Mouse (Mus musculus): Measurements from ENCODE around the gene Fbxl16. TPM values are rescaled to one million over a fixed set of nuclear protein-coding genes. Genes with fewer than 3 reads are reported as not detected.
A peak's percentile ranks its signal among the peaks of the same experiment; 100 is the strongest.

Fbxl16 gene
- not detected in 2 replicates for total RNA-seq (2017)

DNA sequence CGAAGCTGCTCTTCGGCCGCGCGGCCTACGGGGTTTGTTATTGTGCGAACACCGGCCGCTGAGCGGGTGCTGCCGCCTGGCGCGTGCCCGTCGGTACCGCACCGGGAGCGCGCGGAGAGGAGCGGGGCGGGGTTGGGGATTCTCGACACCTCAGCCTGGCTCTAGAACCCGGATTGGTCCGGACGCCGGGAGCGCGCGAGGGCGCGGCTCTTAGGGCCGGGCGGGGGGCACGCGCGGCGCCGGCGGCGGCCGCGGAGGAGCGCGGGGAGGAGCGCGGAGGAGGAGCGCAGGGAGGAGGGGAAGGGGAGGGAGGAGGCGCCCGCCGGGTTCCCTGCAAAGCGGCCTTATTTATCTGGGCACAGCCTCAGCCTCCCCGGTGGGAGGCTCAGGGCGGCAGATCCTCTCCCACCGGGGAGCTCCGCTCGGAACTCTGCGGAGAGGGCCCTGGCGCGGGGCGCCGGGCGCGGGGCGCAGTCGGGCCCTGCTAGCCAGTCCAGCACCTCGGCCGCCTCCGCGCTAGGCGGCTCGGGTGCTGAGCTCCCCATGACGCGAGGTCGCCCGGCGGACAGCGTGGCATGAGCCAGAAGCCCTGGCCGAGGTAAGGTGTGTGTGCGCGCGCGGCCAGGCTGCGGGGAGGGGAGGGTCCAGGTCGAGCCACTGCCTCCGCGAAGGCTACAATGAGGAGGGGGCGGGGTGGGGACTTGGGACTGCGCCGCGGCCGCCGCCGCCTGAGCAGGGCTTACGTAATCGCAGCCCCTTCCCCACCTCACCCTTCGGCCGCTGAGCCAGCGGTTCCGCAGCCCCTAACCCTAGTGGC is at the start of gene Fbxl16:
Gene Fbxl16, plus strand, starts transcription at position 297 of the 817 bp plus-strand sequence.
- ATAC-seq (ENCODE audit: extremely low read depth, insufficient number of reproducible peaks, low FRiP score, poor library complexity, severe bottlenecking), result no peak

DNA sequence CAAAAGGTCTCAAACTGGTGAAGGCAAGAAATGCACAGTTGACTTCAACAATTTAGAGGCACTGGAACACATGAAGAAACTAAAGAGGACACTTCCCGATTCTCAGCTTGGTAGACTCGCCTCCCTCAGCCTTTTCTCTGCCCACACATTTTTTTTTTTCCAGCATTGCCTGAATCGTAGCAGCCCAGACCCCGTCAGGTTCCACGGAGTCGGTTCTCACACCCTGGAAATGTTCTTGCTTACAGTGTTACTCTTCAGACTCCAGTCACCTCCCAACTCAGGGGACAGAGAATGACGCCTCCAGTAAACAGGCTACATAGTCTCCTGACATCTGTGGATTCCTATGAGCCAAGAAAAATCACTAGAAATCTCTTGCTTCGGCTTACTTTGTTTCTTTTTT is 48.7 kb upstream of the Fbxl16 start:
- ATAC-seq (ENCODE audit: extremely low read depth, insufficient number of reproducible peaks, low FRiP score, poor library complexity, severe bottlenecking), result no peak

DNA sequence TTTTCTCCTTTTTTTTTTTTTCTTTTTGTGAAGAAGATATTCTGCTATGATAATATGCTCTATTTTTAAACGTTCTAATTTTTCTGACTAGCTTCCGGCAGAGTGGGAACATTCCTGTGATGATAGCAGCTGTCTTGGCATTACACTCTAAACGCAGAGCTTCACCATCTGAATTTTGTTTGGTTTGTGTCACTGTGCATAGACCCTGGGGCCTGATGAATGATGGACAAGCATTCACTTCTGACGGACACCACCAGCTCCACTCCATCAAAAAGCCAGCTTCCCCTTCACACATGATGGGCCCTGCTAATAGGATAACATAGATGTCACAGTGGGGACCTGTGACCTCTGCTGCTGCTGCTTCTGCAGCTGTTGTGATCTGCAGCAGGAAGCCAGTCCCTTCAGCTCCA is 47.3 kb upstream of the Fbxl16 start:
- no peak for ATAC-seq (ENCODE audit: extremely low read depth, insufficient number of reproducible peaks, low FRiP score, poor library complexity, severe bottlenecking)

DNA sequence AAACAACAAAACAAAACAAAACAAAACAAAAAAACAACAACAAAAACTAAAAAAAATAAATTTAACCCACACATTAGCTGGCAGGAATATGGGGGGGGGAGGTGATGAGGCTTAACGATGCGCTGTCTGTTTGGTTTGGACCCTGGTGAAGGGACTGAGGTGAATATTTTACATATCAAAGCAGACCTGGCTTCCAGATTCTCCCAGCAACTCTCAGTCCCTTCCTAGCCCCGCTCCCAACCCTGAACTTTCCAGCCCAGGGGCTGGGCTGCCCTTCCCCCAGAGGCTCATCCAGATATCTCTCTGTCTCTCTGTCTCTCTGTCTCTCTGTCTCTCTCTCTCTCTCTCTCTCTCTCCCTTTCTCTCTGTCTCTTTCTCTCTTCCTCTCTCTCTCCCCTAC is 46.3 kb upstream of the Fbxl16 start:
- ATAC-seq (ENCODE audit: extremely low read depth, insufficient number of reproducible peaks, low FRiP score, poor library complexity, severe bottlenecking), result no peak

DNA sequence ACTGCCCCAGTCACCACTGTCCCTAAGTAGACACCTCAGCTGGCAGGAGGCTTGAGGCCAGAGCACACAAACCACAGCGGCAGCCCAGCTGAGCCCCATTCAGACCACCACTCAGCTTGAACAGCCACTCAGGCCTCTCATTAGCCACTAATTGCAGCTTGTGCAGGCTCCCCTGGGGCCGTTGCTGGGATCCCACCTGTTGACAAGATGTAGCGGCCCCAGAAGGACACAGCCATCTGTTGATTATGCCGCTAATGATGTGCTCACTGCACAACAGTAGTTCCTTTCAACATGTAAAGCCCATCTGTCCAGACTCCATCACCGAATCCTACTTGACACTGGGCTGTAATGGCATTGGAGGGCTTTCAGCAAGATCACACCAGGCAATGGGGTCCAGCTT is 43.0 kb upstream of the Fbxl16 start:
- ATAC-seq (ENCODE audit: extremely low read depth, insufficient number of reproducible peaks, low FRiP score, poor library complexity, severe bottlenecking), result no peak

DNA sequence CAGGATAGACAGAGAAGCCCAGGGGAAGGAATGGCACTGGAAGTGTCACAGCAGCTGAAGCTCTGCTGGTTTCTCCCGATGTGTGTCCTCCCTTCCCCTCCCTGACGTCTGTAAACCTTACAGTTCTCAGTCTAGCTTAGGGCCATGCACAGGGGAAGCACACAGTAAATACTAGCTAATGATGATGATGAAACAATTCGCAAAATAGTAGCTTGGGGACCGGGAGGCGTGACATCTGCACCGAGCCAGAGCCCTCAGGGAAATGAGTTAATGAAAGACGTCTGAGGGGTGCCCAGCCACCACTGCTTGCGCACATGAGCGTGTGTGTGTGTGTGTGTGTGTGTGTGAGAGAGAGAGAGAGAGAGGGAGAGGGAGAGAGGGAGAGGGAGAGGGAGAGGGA is 39.6 kb upstream of the Fbxl16 start:
- no peak for ATAC-seq (ENCODE audit: extremely low read depth, insufficient number of reproducible peaks, low FRiP score, poor library complexity, severe bottlenecking)

DNA sequence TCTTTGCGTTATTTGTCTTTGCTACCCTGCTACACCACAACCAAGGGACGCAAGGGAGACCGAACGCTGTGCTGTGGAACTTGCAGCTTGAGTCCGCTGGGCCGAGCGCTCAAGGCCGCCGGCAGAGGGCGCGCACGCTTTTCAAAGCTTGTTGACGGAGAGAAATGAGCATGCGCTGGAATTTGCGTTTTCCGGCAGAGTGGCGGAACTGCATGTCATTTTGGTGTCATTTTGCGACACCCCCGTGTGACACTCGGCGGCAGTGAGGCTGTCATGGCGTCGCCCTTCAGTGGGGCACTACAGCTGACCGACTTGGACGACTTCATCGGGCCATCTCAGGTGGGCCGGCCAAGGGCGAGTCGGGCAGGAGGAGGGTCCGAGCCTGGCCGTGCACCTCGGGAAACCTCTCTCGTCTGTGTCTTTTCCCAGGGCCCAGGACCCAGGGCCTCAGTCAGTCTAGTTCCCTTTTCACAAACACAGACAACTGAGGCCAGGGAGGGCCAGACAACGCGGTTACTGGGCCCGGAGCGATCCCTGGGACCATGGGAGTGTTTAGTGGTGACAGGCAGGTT is 35.2 kb upstream of the Fbxl16 start, which contains the start of gene Narfl:
Gene Narfl, plus strand, starts transcription at position 228 of the 572 bp plus-strand sequence.
- peak; percentile 97 for ATAC-seq (ENCODE audit: extremely low read depth, insufficient number of reproducible peaks, low FRiP score, poor library complexity, severe bottlenecking)

DNA sequence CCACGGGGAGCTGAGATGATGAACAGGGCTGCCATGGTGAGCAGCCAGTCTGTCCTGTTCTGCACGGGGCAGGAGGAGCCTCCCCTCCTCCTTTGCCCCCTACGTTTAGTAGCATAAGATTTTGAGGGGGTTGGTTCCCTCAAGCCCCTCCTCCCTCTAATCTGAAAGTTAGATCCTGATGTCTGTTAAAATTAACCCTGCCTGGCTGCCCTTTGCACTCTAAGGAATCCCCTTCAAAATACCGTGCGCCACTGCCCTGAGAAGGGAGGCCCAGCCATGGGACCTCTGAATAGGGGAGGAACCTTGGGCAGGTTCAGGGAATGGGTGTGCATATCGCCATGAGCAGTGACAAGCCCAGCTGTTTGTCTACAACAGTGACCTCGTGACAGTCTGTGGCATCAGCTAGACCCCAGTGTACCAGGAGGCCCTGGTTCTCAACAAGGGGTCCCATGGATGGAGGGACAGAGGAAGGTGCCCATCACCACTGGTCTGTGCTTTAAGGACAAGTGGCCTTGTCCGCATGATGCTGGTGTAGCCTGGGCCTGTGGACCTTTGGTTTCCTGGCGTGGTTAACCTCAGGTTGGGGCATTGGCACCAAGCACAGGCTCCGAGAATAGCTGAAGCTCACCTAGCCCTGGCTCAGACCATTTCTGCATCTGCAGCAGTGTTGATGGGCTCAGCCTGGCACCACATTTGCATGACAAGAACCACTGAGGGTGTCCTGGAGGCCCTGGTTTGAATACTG is 33.4 kb upstream of the Fbxl16 start:
- ATAC-seq (ENCODE audit: extremely low read depth, insufficient number of reproducible peaks, low FRiP score, poor library complexity, severe bottlenecking), result no peak

DNA sequence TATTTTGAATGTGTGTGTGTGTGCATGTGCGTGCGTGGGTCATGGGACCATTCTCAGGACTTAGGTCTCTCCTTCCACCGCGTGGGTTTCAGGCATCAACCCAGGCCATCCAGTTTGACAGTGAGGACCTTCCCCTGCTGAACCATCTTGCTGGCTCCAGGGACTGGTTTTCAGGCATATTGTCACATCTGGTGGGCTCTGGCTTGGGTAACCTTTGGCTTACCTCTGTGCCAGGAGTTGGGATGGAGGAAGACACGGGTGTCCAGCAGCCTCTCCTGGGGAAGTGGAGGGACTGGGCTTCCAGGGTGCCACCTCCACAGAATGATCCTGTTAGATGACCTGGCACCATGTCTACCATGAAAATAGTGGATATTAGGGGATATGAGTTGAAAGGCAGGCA is 30.9 kb upstream of the Fbxl16 start:
- ATAC-seq (ENCODE audit: extremely low read depth, insufficient number of reproducible peaks, low FRiP score, poor library complexity, severe bottlenecking), result no peak

DNA sequence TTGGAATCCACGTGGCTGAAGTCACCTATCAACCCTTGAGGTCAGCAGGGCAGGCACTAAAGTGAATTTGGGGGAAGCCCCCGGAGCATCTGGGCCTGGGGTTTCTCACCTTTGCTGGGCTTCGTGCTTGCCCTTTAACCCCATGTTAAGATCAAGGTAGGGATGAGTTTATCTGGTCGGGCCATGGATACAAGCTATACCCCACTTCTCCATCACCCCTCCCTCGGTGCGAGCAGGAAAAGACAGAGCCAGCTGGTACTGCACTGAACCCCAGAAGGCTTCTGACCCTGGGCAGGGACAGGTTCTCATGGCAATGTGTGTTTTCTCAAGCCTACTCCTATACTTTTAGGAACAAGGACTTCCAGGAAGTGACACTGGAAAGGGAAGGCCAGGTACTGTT is 27.5 kb upstream of the Fbxl16 start:
- ATAC-seq (ENCODE audit: extremely low read depth, insufficient number of reproducible peaks, low FRiP score, poor library complexity, severe bottlenecking), result no peak

DNA sequence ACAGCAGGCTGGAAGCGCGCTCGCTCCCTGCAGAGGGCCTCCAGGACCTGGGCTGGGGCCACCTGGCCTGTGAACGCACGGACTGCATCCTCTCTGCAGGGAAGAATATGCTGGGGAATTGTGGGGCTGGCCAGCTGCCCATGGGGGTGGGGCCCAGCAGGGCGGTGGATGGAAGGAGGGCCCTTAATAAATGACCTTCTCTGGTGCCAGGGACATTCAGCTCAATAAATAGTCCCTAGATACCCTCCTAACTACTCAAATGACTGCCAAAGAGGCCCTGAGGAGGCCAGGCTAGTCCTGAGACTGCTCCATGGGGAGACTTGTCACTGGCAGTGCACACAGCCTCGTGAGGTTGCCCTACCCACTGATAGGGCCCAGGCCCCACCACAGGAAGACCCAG is 25.8 kb upstream of the Fbxl16 start:
- no peak for ATAC-seq (ENCODE audit: extremely low read depth, insufficient number of reproducible peaks, low FRiP score, poor library complexity, severe bottlenecking)

DNA sequence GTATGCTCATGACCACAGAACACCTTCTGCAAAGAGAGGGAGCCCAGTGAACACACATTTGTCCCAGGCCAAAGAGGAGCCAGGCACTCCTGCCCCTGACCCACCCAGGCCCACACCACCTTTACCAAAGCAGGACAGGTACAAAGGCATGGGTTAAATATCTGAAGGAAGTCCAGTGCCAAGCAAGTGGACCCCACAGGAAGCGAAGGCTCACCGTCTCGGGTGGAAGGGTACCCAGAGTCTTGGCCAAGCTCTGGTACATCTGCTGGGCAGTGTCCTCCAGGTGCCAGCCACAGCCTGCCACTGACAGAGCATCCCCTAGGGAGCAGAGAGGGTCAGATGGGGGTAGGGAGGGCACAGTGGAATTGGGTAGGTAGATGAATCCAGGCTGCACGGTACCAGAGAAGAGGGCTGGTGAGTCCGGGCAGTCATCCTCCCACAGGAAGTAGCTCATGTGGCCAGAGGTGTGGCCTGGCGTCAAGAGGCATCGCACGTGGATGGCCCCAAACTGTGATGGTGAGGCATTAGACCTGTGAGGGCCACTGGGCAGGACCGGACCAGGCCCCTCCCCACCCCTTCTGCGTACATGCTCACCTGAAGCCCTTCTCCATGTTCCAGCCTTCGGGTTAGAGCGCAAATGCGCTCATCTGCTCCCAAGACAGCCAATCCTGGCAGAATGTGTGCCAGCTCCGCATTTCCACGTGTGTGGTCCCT is 24.9 kb upstream of the Fbxl16 start:
- ATAC-seq (ENCODE audit: extremely low read depth, insufficient number of reproducible peaks, low FRiP score, poor library complexity, severe bottlenecking), result no peak

DNA sequence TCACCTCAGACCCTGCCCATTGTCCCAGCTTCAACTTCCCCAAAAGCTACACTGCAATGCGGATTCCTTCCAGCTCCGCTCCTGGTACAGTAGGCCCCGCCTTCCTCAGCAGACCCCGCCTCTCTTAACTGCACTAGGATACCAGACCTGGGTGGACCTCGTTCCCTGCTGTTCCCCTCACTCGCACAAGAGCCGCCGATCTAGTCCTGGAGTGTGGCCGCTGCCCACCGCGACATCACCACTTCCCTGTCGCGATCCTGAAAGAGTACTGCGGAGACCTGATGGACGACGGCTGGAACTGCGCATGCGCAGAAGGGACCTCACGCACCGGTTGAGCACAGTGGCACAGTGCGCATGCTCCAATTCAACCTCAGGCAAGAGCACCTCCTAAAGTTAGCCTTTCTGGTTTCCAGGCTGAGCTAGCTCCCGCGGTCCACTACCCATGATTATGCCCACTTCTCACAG is 23.6 kb upstream of the Fbxl16 start, which contains the start of gene Haghl:
Gene Haghl, minus strand, starts transcription at position 393 of the 465 bp plus-strand sequence.
- peak; percentile 77 for ATAC-seq (ENCODE audit: extremely low read depth, insufficient number of reproducible peaks, low FRiP score, poor library complexity, severe bottlenecking)

DNA sequence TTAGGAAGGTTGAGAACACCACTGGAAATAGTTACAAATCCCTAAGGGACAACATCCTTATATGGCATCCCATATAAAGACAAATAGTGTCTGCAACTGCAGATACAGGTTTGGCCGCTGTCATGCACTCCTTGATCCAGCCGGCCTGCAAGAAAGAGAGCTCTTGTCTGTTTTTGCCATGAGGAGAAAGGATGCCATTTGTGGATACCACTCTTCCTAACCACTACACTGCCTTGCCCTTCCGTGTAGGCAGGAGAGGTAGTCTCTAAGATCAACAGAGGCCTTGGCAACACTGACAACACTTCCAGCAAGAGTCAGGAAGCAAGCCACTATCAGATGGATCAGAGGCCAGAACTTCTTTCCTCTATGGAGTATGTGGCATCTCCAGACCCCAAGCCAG is 22.6 kb upstream of the Fbxl16 start, which contains the start of gene Ccdc78:
Gene Ccdc78, plus strand, starts transcription at position 301 of the 400 bp plus-strand sequence.
- ATAC-seq (ENCODE audit: extremely low read depth, insufficient number of reproducible peaks, low FRiP score, poor library complexity, severe bottlenecking), result no peak

DNA sequence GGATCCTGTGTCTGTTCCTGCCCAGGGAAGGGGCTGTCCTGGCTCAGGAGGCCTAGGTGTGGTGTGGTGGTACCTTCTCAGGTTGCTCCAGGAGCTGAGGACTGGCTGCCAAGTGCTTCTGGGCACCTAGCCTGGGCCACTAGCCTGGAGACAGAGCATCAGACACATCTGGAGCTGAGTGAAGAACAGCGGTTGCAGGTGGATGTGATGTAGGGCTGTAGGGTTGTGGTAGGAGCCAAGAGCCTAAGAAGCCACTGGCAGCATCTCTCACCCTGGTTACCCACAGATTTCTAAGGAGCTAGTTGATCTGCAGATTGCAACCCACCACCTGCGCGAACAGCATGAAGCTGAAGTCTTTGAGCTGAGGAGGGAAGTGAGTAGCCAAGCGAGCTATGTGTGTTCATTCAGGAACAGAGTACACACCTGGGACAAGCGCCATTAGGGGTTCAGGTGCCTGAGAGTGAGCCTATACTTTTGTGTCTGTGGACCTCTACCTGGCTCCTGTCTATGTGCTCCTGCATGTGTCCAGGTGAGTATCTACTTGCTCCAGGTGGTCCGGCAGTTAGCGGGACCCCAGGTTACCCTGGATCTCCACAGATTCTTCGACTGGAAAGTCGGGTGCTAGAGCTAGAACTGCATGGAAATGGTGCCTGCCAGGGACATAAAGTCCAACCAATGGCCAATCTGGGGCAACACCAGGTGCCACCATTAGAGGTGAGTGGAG is 21.9 kb upstream of the Fbxl16 start:
- no peak for ATAC-seq (ENCODE audit: extremely low read depth, insufficient number of reproducible peaks, low FRiP score, poor library complexity, severe bottlenecking)

DNA sequence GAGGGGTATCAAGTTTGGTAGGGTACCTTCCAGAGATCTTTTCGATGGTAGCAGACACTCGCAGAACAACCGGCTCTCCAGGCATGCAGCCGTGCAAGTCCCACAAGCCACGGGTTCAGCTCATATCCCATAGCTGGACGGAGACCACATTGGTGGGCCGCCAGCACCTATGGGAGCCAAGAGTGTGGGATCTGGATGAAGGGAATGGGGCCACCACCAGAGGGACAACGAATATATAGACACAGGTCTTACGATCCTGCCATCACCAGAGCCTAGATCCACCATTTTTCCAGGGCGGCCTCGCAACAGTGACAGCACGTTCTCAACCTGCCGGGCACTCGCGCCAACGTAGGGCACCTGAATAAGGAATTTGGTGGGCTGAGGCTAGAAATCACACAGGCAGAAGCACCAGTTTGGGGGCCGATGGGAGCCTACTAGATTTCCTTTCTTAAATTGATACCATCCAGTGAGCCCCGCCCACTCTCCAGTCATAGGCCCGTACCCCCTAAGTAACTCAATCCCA is 17.5 kb upstream of the Fbxl16 start:
- ATAC-seq (ENCODE audit: extremely low read depth, insufficient number of reproducible peaks, low FRiP score, poor library complexity, severe bottlenecking), result no peak

DNA sequence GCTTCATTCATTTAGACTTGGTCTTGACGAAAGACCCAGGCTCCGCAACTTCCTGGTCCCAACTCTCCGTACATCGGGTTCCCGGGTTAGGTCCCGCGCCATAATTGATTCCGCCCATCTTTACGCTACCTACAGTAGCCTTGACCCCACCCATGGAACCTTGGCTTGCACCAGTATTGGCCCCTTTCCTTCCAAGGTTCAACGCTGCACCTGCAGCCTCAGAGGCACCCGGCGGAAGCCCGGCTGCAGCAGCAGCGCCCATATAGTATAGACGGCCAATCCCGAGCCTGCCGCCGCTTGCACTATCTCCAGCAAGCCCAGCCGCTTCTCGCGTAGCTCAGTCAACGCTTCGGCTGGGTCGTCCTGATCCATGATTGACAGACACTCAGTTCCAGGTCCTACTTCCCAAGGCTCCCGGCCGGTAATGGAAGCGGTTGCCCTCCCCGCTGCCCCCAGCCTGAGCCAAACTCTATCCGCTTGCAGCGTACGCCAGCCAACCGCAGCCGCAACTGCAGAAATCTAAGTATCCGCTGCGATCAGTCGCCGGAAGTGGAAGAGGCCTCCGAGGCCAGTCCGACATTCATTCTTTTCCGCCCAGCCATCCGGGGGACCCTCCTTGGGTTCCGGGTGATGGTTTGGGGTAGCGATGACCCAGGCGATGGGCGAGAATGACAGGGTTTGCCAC is 16.9 kb upstream of the Fbxl16 start:
- ATAC-seq (ENCODE audit: extremely low read depth, insufficient number of reproducible peaks, low FRiP score, poor library complexity, severe bottlenecking), result peak; percentile 65

DNA sequence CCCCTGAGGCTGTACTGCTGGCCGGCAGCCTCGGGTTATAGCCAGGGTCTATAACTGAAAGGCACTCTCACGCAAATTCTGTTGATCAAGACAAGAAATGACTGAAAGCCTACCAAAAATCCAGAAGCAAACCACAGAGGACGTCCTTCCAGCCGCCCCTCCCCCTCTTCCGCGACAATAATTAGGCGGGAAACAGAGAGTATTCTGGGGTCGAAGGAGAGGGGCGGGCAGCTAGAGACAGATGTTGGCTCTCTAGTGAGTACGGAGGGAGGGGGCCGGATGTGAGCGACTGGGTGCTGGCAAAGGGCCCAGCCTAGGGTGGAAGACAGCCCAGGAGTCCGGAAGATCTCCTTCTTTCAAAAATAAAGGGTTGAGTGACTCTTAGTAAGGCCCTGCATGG is 16.3 kb upstream of the Fbxl16 start, which contains the start of gene Fam173a:
Gene Fam173a, minus strand, starts transcription at position 287 of the 400 bp plus-strand sequence.
- peak; percentile 33; the same call in 1 of the 2 replicates for ATAC-seq (ENCODE audit: extremely low read depth, insufficient number of reproducible peaks, low FRiP score, poor library complexity, severe bottlenecking)
